Mouse (Mus musculus) cerebellum, adult 2 months (tissue): Measurements from ENCODE around the gene Spef2. TPM values are rescaled to one million over a fixed set of nuclear protein-coding genes. Genes with fewer than 3 reads are reported as not detected.

Source experiments
- DNase-seq, 2 experiments: peaks; one replicate each; pipeline ENCODE4 v3.0.0; 2021
- H3K27ac ChIP-seq: fragments of 200-500 bp; 2 replicates; pipeline ENCODE4 v1.5.1; 2012; ENCODE audit warnings: low read length, control low read depth, inconsistent platforms; ENCODE audit not compliant: insufficient read depth
- H3K27me3 ChIP-seq: fragments of 200-500 bp; 2 replicates; pipeline ENCODE4 v1.6.1; 2012; ENCODE audit warnings: inconsistent platforms, mild to moderate bottlenecking, low read length, moderate library complexity; ENCODE audit not compliant: control insufficient read depth, insufficient read depth
- H3K4me1 ChIP-seq: fragments of 200-500 bp; 2 replicates; pipeline ENCODE4 v1.6.1; 2011; ENCODE audit warnings: low read length; ENCODE audit not compliant: control insufficient read depth, insufficient read depth
- H3K4me3 ChIP-seq: fragments of 200-500 bp; replicated peaks from 2 replicates; pipeline ENCODE3; 2011; ENCODE audit warnings: mild to moderate bottlenecking, low read depth, low read length, control low read depth; ENCODE audit not compliant: insufficient read depth
- CTCF ChIP-seq: fragments of 200-500 bp; IDR thresholded peaks from 2 replicates; pipeline ENCODE4 v1.5.1; 2011; ENCODE audit warnings: low read depth, mild to moderate bottlenecking, control low read depth, low read length, moderate library complexity, borderline replicate concordance; ENCODE audit not compliant: insufficient read depth
- POLR2A ChIP-seq: fragments of 200-500 bp; IDR thresholded peaks from 2 replicates; pipeline ENCODE4 v1.6.1; 2011; ENCODE audit warnings: low read length, control low read depth, borderline replicate concordance; ENCODE audit not compliant: insufficient read depth
- WGBS: fragments of 180-500 bp; shearing (Covaris S2); methylation state at CpG from one replicate; pipeline ENCODE4 v1.1.7; 2018; 5-methylcytosine and 5-hydroxymethylcytosine counted together
- polyA plus RNA-seq: library from polyadenylated mRNA; depleted of rRNA; stranded (reverse); fragments of >200 nt; gene quantifications from 2 replicates; pipeline ENCODE4 v1.2.3, GENCODE M21; 2012

Gene Spef2
- polyA plus RNA-seq, 1 experiment: 0.75 TPM

DNA sequence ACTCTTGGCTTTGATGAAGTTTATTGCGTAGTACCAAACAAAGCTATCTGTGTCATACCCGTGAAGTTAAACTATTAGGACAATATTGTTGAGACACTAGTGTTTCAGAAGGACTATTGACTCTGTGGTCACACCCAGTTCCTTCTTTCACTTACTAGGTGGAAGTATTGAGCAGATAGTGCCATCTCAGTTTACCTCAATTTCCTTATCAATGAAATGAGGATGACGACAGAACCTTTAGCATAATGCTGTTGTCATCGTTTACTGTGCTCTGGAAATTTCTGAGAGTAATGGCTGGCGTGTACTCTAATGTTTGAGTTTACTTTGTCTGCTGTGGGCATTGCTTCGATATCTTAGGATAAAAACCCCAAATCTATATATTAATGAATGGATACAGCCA lies 117.0 kb downstream of the Spef2 start:
- TF ChIP-seq CTCF (no peak), POLR2A (no peak)
- no peak for DNase-seq
- no peaks in the 10 kb centered on the region for H3K27me3 ChIP-seq
- 92% methylated on average over 6 of the region's 6 CpGs for WGBS
- H3K27ac ChIP-seq: no peak overlapping the region
- no peak overlapping the region for H3K4me3 ChIP-seq
- no peaks in the 10 kb centered on the region for H3K4me1 ChIP-seq

DNA sequence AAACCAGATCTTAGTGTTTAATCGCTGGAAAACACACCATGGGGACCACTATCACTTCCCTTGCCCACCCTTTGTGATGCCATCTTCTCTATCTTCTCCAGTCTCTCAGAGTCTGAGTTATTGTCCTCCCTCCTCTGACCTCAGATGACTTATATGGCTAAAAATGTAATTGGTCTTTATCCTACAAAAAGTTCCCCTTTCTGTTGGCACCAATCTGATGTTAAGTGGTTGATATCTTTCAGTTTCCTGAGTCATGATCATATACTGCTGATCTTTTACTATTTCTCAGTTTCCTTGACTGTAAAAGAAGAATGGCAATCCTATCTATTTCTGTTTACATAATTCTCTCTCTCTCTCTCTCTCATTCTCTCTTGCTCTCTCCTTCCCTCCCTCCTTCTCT lies 119.0 kb downstream of the Spef2 start:
- WGBS: 76% methylated on average over 1 of the region's 1 CpGs
- no peak for DNase-seq
- H3K4me3 ChIP-seq: no peak overlapping the region
- TF ChIP-seq POLR2A (no peak), CTCF (no peak)
- no peaks in the 10 kb centered on the region for H3K4me1 ChIP-seq
- H3K27ac ChIP-seq: no peak overlapping the region
- H3K27me3 ChIP-seq: no peaks in the 10 kb centered on the region

DNA sequence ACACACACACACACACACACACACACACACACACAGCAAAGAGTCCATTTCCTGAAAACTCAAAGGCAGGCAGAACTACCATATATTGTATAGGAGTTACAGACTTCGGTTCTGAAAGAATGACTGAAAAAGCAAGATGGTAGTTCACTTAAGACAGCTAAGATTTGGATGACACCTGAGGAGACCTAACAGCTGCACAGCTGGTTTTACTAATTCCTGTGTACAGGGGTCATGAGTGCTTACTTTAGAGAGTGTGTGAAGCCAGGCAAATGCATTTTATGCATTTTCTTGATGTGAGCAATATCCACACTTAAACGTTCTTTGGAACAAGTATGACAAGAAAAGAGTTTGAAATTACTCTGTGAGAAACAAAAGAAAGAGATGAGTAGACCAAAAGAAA lies 124.0 kb downstream of the Spef2 start:
- WGBS: 83% methylated on average over 2 of the region's 2 CpGs
- TF ChIP-seq CTCF: no peak
- TF ChIP-seq POLR2A: no peak
- no peak for DNase-seq
- H3K27ac ChIP-seq: no peak overlapping the region
- H3K4me1 ChIP-seq: no peaks in the 10 kb centered on the region
- H3K27me3 ChIP-seq: no peaks in the 10 kb centered on the region
- H3K4me3 ChIP-seq: no peak overlapping the region

DNA sequence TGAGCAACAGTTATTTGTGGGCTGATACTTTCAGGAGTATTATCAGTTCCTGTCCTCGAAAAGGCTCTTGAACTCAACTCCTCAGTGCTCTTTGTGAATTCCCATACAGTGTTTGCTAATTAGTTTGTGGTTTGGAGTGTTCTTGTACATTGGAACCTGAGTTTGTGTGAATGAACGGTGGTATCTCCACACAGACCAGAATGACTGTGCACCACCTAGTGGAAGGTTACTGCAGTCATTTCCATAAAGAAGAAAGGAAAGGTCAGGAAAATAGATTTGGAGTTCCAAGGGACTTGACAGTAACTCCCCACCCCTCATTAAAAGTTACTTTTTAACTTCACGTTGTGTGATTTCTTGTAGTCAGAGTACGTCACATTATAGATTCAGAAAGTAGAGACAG lies 140.5 kb downstream of the Spef2 start:
- H3K4me3 ChIP-seq: no peak overlapping the region

DNA sequence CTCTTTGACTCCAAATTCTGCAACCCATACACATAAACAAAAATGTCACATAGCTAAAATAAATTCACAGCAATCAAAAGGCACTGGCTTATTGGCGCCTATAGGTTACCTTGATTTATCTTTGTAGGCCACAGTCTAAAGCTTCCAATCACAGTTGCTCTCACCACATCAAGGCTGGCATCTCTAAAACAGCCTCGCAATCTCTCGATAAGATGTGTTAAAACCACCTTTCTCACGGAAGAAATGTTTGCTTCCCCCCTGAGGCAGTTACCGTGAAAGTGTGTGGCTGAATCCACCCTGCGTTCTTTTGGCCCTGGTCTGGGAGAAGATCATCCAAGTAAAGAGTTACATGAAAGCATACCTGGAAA lies 148.6 kb downstream of the Spef2 start:
- TF ChIP-seq POLR2A (no peak), CTCF (no peak)
- WGBS: 93% methylated on average over 6 of the region's 6 CpGs
- no peak for DNase-seq

More for the DNA sequence above, 140.5 kb downstream of the Spef2 start:
- Histone ChIP-seq H3K4me1 (no peaks in the 10 kb centered on the region), H3K27me3 (no peaks in the 10 kb centered on the region), H3K27ac (no peak overlapping the region)
- DNase-seq: peak in 1 of 2 experiments; percentile 2
- TF ChIP-seq CTCF (no peak), POLR2A (no peak)
- 71% methylated on average over 4 of the region's 4 CpGs for WGBS

DNA sequence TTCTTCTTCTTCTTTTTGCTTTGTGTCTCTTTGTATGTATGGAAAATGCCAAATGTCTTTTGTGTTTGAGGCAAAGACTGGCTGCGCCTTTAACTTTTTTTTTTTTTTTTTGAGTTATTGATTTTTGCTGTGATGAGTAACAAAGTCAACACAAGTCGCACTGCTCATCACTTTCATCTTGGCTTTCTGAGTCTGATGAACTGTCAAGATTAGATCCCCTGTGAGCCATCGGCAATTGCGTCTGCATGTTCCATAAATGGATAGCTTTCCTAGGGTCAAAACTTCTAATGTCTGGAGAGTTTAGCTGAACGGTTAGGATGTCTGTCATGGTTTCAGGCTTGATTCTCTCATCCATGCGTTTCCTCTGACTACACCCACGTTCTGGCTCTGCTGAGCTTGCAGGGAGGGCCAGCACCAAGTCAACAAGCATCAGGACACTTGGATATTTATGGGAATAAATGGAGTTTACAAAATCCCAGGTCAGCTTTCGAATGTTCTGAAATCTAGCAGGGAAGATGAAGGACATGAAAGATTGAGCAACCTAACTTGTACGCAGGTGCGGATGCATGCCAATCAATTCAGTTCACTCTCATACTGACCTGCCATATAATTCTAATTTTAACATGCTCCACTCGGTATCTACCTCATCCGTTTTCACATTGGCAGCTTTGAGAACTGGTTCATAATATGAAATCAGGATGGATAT lies 149.1 kb downstream of the Spef2 start:
- H3K27ac ChIP-seq: no peak overlapping the region
- WGBS: 87% methylated on average over 12 of the region's 12 CpGs
- no peak overlapping the region for H3K4me3 ChIP-seq
- H3K27me3 ChIP-seq: no peaks in the 10 kb centered on the region
- H3K4me1 ChIP-seq: no peaks in the 10 kb centered on the region
- TF ChIP-seq CTCF (no peak), POLR2A (no peak)
- no peak for DNase-seq

More for the DNA sequence above, 148.6 kb downstream of the Spef2 start:
- Histone ChIP-seq H3K27ac (no peak overlapping the region), H3K4me3 (no peak overlapping the region), H3K27me3 (no peaks in the 10 kb centered on the region), H3K4me1 (no peaks in the 10 kb centered on the region)

DNA sequence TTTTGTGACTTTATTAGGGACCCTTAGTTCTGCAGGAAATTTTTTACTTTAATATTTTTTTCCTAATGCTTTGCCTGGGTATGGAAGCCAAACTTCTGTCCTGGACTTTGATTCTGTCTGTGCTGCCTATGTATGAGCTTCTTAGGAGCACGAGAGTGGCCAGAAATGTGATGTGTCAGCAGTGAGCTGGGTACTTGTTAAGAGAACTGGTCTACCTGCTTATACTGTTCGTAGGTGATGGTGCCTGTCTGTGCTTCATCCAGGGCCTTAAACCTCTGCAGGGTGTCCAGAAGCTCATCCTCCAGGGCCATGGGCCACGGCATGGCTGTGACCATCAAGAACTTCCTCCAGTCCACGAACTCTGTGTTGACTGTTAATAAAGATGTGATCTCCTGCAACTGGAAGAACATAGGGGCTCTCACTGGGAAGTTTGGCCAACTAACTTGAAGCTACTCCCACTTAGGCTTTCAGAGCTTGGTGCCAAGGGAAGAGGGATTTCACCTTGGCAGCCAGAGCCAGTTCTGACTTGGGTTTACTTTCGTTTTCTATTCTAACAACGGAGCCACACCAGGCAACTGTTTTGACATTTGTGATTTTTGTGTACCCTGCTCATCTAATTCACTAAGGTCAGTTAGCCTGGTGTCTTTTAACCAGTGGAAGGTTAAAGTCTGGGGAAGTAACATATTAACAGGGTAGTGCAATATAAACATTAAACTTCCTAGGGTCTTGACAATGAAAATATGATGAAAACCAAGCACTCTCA lies 152.2 kb downstream of the Spef2 start:
- Histone ChIP-seq H3K4me1 (no peaks in the 10 kb centered on the region), H3K27ac (no peak overlapping the region), H3K27me3 (no peaks in the 10 kb centered on the region), H3K4me3 (no peak overlapping the region)
- TF ChIP-seq POLR2A (no peak), CTCF (no peak)
- WGBS: 82% methylated on average over 6 of the region's 6 CpGs
- no peak for DNase-seq

DNA sequence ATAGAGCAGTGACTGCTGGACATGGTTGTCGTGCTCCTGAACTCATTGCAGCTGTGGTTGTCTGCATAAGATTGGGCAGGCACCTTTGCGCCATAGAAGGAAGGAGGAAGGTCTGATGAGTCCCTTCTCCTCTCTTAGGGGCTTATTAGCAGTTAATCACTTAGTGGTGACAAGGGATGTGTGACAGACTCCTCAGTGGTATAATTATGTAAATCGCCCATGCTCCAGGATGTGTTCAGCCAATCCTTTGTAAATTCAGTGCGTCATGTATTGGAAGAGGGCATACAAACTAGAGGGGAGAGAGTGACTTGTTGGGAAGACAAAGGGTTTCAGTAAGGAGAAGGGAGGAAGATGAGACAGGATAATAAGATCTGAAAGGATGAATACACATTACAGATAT lies 158.7 kb downstream of the Spef2 start:
- DNase-seq: no peak
- Histone ChIP-seq H3K4me1 (no peaks in the 10 kb centered on the region), H3K27me3 (no peaks in the 10 kb centered on the region), H3K4me3 (no peak overlapping the region), H3K27ac (no peak overlapping the region)
- TF ChIP-seq CTCF (no peak), POLR2A (no peak)
- 87% methylated on average over 4 of the region's 4 CpGs for WGBS
